Mouse (Mus musculus): ENCODE measurements around the gene Rims1.

The Rims1 gene

GRCm38 (mm10) chr1:22338914-22339313 is 466.9 kb downstream of the Rims1 start:
- DNase-seq: no peak

GRCm38 (mm10) chr1:22320941-22321676 is 484.7 kb downstream of the Rims1 start:
- no peak for DNase-seq

GRCm38 (mm10) chr1:22315537-22315936 is 490.3 kb downstream of the Rims1 start:
- no peak for DNase-seq

GRCm38 (mm10) chr1:22311471-22311870 is 494.3 kb downstream of the Rims1 start:
- DNase-seq: no peak

GRCm38 (mm10) chr1:22306519-22306918 is 499.3 kb downstream of the Rims1 start:
- DNase-seq: no peak

- DNase-seq: no peak
Measured at GRCm38 (mm10) chr1:22305932-22306331, 499.9 kb downstream of the Rims1 start.

- no peak for DNase-seq
Measured at GRCm38 (mm10) chr1:22293953-22294352, 511.8 kb downstream of the Rims1 start.

GRCm38 (mm10) chr1:22293310-22293709 is 512.5 kb downstream of the Rims1 start:
- DNase-seq: no peak

GRCm38 (mm10) chr1:22286807-22287206 is 519.0 kb downstream of the Rims1 start:
- no peak for DNase-seq

- no peak for DNase-seq
Measured at GRCm38 (mm10) chr1:22279954-22280353, 525.8 kb downstream of the Rims1 start.

- no peak for DNase-seq
Measured at GRCm38 (mm10) chr1:22274081-22274480, 531.7 kb downstream of the Rims1 start.

- DNase-seq: no peak
Measured at GRCm38 (mm10) chr1:22270131-22270530, 535.7 kb downstream of the Rims1 start.

GRCm38 (mm10) chr1:22268581-22269359 is 537.0 kb downstream of the Rims1 start:
- peak; percentile 11 to 57 for DNase-seq

- DNase-seq: no peak
Measured at GRCm38 (mm10) chr1:22266491-22266890, 539.3 kb downstream of the Rims1 start.

GRCm38 (mm10) chr1:22265528-22265927 is 540.3 kb downstream of the Rims1 start:
- DNase-seq: no peak

- no peak for DNase-seq
Measured at GRCm38 (mm10) chr1:22262169-22262950, 543.4 kb downstream of the Rims1 start.

GRCm38 (mm10) chr1:22261702-22262101 is 544.1 kb downstream of the Rims1 start:
- DNase-seq: no peak

- no peak for DNase-seq
Measured at GRCm38 (mm10) chr1:22260291-22260690, 545.5 kb downstream of the Rims1 start.

GRCm38 (mm10) chr1:22258356-22258755 is 547.4 kb downstream of the Rims1 start:
- no peak for DNase-seq

GRCm38 (mm10) chr1:22254278-22254677 is 551.5 kb downstream of the Rims1 start:
- DNase-seq: no peak

- no peak for DNase-seq
Measured at GRCm38 (mm10) chr1:22252873-22253272, 552.9 kb downstream of the Rims1 start.

GRCm38 (mm10) chr1:22248898-22249386 is 556.9 kb downstream of the Rims1 start:
- no peak for DNase-seq

GRCm38 (mm10) chr1:22245748-22246147 is 560.0 kb downstream of the Rims1 start:
- DNase-seq: no peak

Measured in spleen, adult 18-20 months (tissue).